Mouse (Mus musculus) kidney, embryonic 14.5 days (tissue): ENCODE data around the gene Gm5965. TPM values are rescaled to one million over a fixed set of nuclear protein-coding genes. Genes with fewer than 3 reads are reported as not detected.

Source experiments
- ATAC-seq: fragments of 200-750 bp; cut with Nextera tagmentation; 2 replicates; pipeline ENCODE4 v1.8.0; 2017; ENCODE audit warnings: moderate number of reproducible peaks, mild to moderate bottlenecking, moderate TSS enrichment, moderate library complexity; ENCODE audit not compliant: low FRiP score, low TSS enrichment
- H3K27ac ChIP-seq: fragments of 300-500 bp; sonication (generic); 2 replicates; pipeline ENCODE4 v1.5.1; 2014; ENCODE audit warnings: low read depth, mild to moderate bottlenecking, low read length, moderate library complexity, mixed read lengths
- H3K27me3 ChIP-seq: fragments of 300-500 bp; sonication (generic); 2 replicates; pipeline ENCODE4 v1.6.1; 2014; ENCODE audit warnings: mild to moderate bottlenecking, low read length; ENCODE audit not compliant: control insufficient read depth, insufficient read depth
- H3K36me3 ChIP-seq: fragments of 300-500 bp; sonication (generic); 2 replicates; pipeline ENCODE4 v1.6.1; 2014; ENCODE audit warnings: low read length, mixed read lengths; ENCODE audit not compliant: control insufficient read depth, insufficient read depth
- H3K4me1 ChIP-seq: fragments of 300-500 bp; sonication (generic); 2 replicates; pipeline ENCODE4 v1.6.1; 2014; ENCODE audit warnings: low read length, mixed read lengths; ENCODE audit not compliant: control insufficient read depth, insufficient read depth
- H3K4me2 ChIP-seq: fragments of 300-500 bp; sonication (generic); replicated peaks from 2 replicates; pipeline ENCODE4 v1.6.1; 2014; ENCODE audit warnings: low read depth, mild to moderate bottlenecking, low read length
- H3K4me3 ChIP-seq: fragments of 300-500 bp; sonication (generic); 2 replicates; pipeline ENCODE4 v1.5.1; 2014; ENCODE audit warnings: mild to moderate bottlenecking, low read length
- H3K9ac ChIP-seq: fragments of 300-500 bp; sonication (generic); 2 replicates; pipeline ENCODE4 v1.6.1; 2014; ENCODE audit warnings: low read depth, mild to moderate bottlenecking, low read length, moderate library complexity
- H3K9me3 ChIP-seq: fragments of 300-500 bp; sonication (generic); 2 replicates; pipeline ENCODE4 v1.6.1; 2016; ENCODE audit warnings: low read length; ENCODE audit not compliant: control insufficient read depth
- WGBS: fragments of 180-500 bp; shearing (Covaris S2); extraction: QIAGEN DNeasy Blood & Tissue Kit; methylation state at CpG from one replicate; pipeline ENCODE4 v1.1.7; 2014; 5-methylcytosine and 5-hydroxymethylcytosine counted together
- polyA plus RNA-seq: library from polyadenylated mRNA; unstranded; fragments of >200 nt; fragmentation: Nextera tagmentation; extraction: Ambion mirVana; gene quantifications from 2 replicates; pipeline ENCODE4 v1.2.1, GENCODE M21; 2014

The Gm5965 gene
- polyA plus RNA-seq, 1 experiment from 2014 or later, result not detected

- no peaks in the 10 kb centered on the region for H3K9me3 ChIP-seq
- H3K27ac ChIP-seq, result no peak within 1 kb of the TSS
- H3K4me2 ChIP-seq, result no peak within 1 kb of the TSS
- H3K36me3 ChIP-seq, result no peaks in the 10 kb centered on the region
- no peak within 1 kb of the TSS for H3K9ac ChIP-seq
- ATAC-seq, result no peak
- H3K4me3 ChIP-seq, result no peak within 1 kb of the TSS
- no peaks in the 10 kb centered on the region for H3K4me1 ChIP-seq
- WGBS, result 84% methylated on average over 2 of the region's 2 CpGs
- H3K27me3 ChIP-seq, result no peaks in the 10 kb centered on the region
These were observed 34.1 kb downstream of the Gm5965 start, which contains the start of gene Gm20741 for GRCm38 (mm10) chr16:88811827-88812226. TSS of gene Gm20741 (minus strand) at chr16:88812220.

- no peak for ATAC-seq
- H3K4me2 ChIP-seq, result no peak within 1 kb of the TSS
- no peaks in the 10 kb centered on the region for H3K4me1 ChIP-seq
- no peaks in the 10 kb centered on the region for H3K27me3 ChIP-seq
- H3K4me3 ChIP-seq, result no peak within 1 kb of the TSS
- no peak within 1 kb of the TSS for H3K27ac ChIP-seq
- H3K9me3 ChIP-seq, result no peaks in the 10 kb centered on the region
- H3K36me3 ChIP-seq, result no peaks in the 10 kb centered on the region
- WGBS, result 79% methylated on average over 3 of the region's 3 CpGs
- H3K9ac ChIP-seq, result no peak within 1 kb of the TSS
These were observed 42.4 kb downstream of the Gm5965 start, which contains the start of gene Krtap15 for GRCm38 (mm10) chr16:88820066-88820465. TSS of gene Krtap15 (plus strand) at chr16:88820215.

- 80% methylated on average over 3 of the region's 3 CpGs for WGBS
- Histone ChIP-seq H3K36me3 (no peaks in the 10 kb centered on the region), H3K27me3 (no peaks in the 10 kb centered on the region), H3K4me3 (no peak overlapping the region), H3K4me1 (no peaks in the 10 kb centered on the region), H3K27ac (no peak overlapping the region), H3K4me2 (no peak overlapping the region), H3K9ac (no peak overlapping the region), H3K9me3 (no peaks in the 10 kb centered on the region)
- no peak for ATAC-seq
These were observed 46.0 kb downstream of the Gm5965 start for GRCm38 (mm10) chr16:88823736-88824135.

GRCm38 (mm10) chr16:88826095-88826652, 48.5 kb downstream of the Gm5965 start, which contains the start of gene Krtap14:
TSS of gene Krtap14 (minus strand) at chr16:88826145.
- Histone ChIP-seq H3K27ac (no peak within 1 kb of the TSS), H3K4me3 (no peak within 1 kb of the TSS), H3K4me1 (no peaks in the 10 kb centered on the region), H3K36me3 (no peaks in the 10 kb centered on the region), H3K27me3 (no peaks in the 10 kb centered on the region), H3K9ac (no peak within 1 kb of the TSS), H3K4me2 (no peak within 1 kb of the TSS), H3K9me3 (no peaks in the 10 kb centered on the region)
- ATAC-seq, result no peak
- WGBS, result 93% methylated on average over 9 of the region's 9 CpGs

- Histone ChIP-seq H3K36me3 (no peaks in the 10 kb centered on the region), H3K9ac (no peak overlapping the region), H3K27me3 (no peaks in the 10 kb centered on the region), H3K4me3 (no peak overlapping the region), H3K4me2 (no peak overlapping the region), H3K4me1 (no peaks in the 10 kb centered on the region), H3K9me3 (no peaks in the 10 kb centered on the region), H3K27ac (no peak overlapping the region)
- no peak for ATAC-seq
- WGBS, result 52% methylated on average over 3 of the region's 3 CpGs
These were observed 49.3 kb downstream of the Gm5965 start for GRCm38 (mm10) chr16:88826978-88827377.

Other genes with a start within 250 kb of the Gm5965 start
- 85.1 and 98.7 TPM in 2 replicates for gene Cldn8, start 214.7 kb upstream of the Gm5965 start, polyA plus RNA-seq
- gene Krtap24-1, start 165.6 kb upstream of the Gm5965 start, polyA plus RNA-seq, result not detected in 2 replicates
- not detected in 2 replicates for gene 2310079G19Rik, start 150.2 kb upstream of the Gm5965 start, polyA plus RNA-seq
- not detected in 2 replicates for gene Krtap26-1, start 130.1 kb upstream of the Gm5965 start, polyA plus RNA-seq
- gene Krtap27-1, start 106.2 kb upstream of the Gm5965 start, polyA plus RNA-seq, result not detected in 2 replicates
- gene 2310061N02Rik, start 69.9 kb upstream of the Gm5965 start, polyA plus RNA-seq, result not detected in 2 replicates
- not detected in 2 replicates for gene Krtap13-1, start 49.0 kb upstream of the Gm5965 start, polyA plus RNA-seq
- gene Krtap13, start 26.3 kb upstream of the Gm5965 start, polyA plus RNA-seq, result not detected in 2 replicates
- gene 2310034C09Rik, start 19.0 kb upstream of the Gm5965 start, polyA plus RNA-seq, result not detected in 2 replicates
- gene 2310057N15Rik, start 3.7 kb upstream of the Gm5965 start, polyA plus RNA-seq, result not detected in 2 replicates
- gene Gm20741, start 34.3 kb downstream of the Gm5965 start, polyA plus RNA-seq, result not detected in 2 replicates
- not detected in 2 replicates for gene Krtap15, start 42.3 kb downstream of the Gm5965 start, polyA plus RNA-seq
- not detected in 2 replicates for gene Krtap14, start 48.2 kb downstream of the Gm5965 start, polyA plus RNA-seq
- not detected in 2 replicates for gene Krtap19-1, start 91.5 kb downstream of the Gm5965 start, polyA plus RNA-seq
- not detected in 2 replicates for gene Krtap19-2, start 96.4 kb downstream of the Gm5965 start, polyA plus RNA-seq
- not detected in 2 replicates for gene Krtap19-3, start 100.1 kb downstream of the Gm5965 start, polyA plus RNA-seq
- not detected in 2 replicates for gene Krtap19-4, start 107.2 kb downstream of the Gm5965 start, polyA plus RNA-seq
- gene Krtap19-5, start 118.6 kb downstream of the Gm5965 start, polyA plus RNA-seq, result not detected in 2 replicates
- not detected in 2 replicates for gene Krtap19-9b, start 154.4 kb downstream of the Gm5965 start, polyA plus RNA-seq
- not detected in 2 replicates for gene Krtap16-3, start 185.0 kb downstream of the Gm5965 start, polyA plus RNA-seq
- gene Krtap22-2, start 232.9 kb downstream of the Gm5965 start, polyA plus RNA-seq, result not detected in 2 replicates
- not detected in 2 replicates for gene Gm10229, start 237.4 kb downstream of the Gm5965 start, polyA plus RNA-seq